Mouse (Mus musculus) kidney, postnatal 4 days (tissue): Measurements from ENCODE around the gene Gm4214.
"Not testable (repeated sequence)": the region's sequence is repeated elsewhere in the genome, so short reads cannot be mapped to it uniquely, and the experiment has no call there.

Source experiments
- DNase-seq, 2 experiments: peaks; one replicate each; pipeline ENCODE4 v3.0.0; 2021; ENCODE audit warnings: mixed read lengths in 2 of 2

Gene Gm4214

DNA sequence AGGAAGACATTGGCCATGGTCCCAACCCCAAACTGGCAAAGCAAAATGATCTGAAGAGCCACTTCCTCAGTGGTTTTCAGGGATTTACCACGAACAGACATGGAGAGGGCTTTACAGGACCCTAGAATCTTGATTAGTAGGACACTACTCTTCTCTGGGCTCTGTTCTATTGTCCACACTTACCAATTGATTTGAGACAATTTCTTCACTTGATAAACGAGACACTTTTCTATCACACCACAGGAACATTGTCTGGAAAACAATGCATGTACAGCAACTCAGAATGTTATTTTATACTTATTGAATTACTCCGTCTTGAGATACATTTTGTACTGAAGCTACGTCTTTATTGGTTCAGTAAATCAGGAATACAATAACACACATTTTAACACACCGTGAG lies at the start of gene Gm4214:
TSS of gene Gm4214 (minus strand) at position 101 of the 400 bp plus-strand sequence.
- not testable (repeated sequence) for DNase-seq

DNA sequence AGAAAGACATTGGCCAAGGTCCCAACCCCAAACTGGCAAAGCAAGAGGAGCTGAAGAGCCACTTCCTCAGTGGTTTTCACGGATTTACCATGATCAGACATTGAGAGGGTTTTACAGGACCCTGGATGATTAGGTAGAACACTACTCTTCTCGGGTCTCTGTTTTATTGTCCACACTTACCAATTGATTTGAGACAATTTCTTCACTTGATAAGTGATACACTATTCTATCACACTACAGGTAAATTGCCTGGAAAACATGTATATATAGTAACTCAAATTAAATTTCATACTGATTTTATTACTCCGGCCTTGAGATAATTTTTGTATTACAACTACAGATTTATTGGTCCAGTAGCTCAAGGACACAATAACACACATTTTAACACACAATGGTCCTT lies 35.4 kb upstream of the Gm4214 start, which contains the start of gene Gm4216:
TSS of gene Gm4216 (minus strand) at position 101 of the 400 bp plus-strand sequence.
- DNase-seq: not testable (repeated sequence)
